Mouse (Mus musculus) large intestine, adult 2 months (tissue): ENCODE results near the gene Pld6. TPM values are rescaled to one million over a fixed set of nuclear protein-coding genes. Genes with fewer than 3 reads are reported as not detected.
A peak's percentile ranks its signal among the peaks of the same experiment; 100 is the strongest.
"Not testable (repeated sequence)": the region's sequence is repeated elsewhere in the genome, so short reads cannot be mapped to it uniquely, and the experiment has no call there.

Source experiments
- DNase-seq: peaks from one replicate; pipeline ENCODE4 v3.0.0-alpha.2; 2012; ENCODE audit warnings: low read depth, low spot score
- WGBS: fragments of 180-500 bp; shearing (Covaris S2); methylation state at CpG from one replicate; pipeline ENCODE4 v1.1.7; 2018; 5-methylcytosine and 5-hydroxymethylcytosine counted together
- polyA plus RNA-seq: library from polyadenylated mRNA; depleted of rRNA; stranded (reverse); fragments of >200 nt; gene quantifications from 2 replicates; pipeline ENCODE4 v1.2.3, GENCODE M21; 2012; rRNA removed

The Pld6 gene
- polyA plus RNA-seq, 1 experiment, result 1.4 TPM

- 93% methylated on average over 4 of the region's 4 CpGs for WGBS
- no peak for DNase-seq
Observed at GRCm38 (mm10) chr11:59756351-59756750, 31.1 kb downstream of the Pld6 start.

GRCm38 (mm10) chr11:59754504-59754903, 32.9 kb downstream of the Pld6 start:
- no peak for DNase-seq
- WGBS, result 95% methylated on average over 6 of the region's 6 CpGs

- no peak for DNase-seq
- 78% methylated on average over 3 of the region's 3 CpGs for WGBS
Observed at GRCm38 (mm10) chr11:59749050-59749449, 38.4 kb downstream of the Pld6 start.

- peak; percentile 8 for DNase-seq
- 71% methylated on average over 2 of the region's 2 CpGs for WGBS
Observed at GRCm38 (mm10) chr11:59746614-59747013, 40.8 kb downstream of the Pld6 start.

GRCm38 (mm10) chr11:59745851-59746250, 41.6 kb downstream of the Pld6 start:
- WGBS, result 71% methylated on average over 5 of the region's 5 CpGs

GRCm38 (mm10) chr11:59744374-59744773, 43.1 kb downstream of the Pld6 start:
- no peak for DNase-seq
- WGBS, result 87% methylated on average over 4 of the region's 4 CpGs

More at GRCm38 (mm10) chr11:59745851-59746250, 41.6 kb downstream of the Pld6 start:
- DNase-seq, result no peak

GRCm38 (mm10) chr11:59743712-59744111, 43.7 kb downstream of the Pld6 start:
- no peak for DNase-seq
- WGBS, result 100% methylated on average over 1 of the region's 1 CpGs

- DNase-seq, result no peak
- 90% methylated on average over 2 of the region's 2 CpGs for WGBS
Observed at GRCm38 (mm10) chr11:59743307-59743706, 44.1 kb downstream of the Pld6 start.

- 98% methylated on average over 5 of the region's 5 CpGs for WGBS
- DNase-seq, result no peak
Observed at GRCm38 (mm10) chr11:59741915-59742314, 45.5 kb downstream of the Pld6 start.

GRCm38 (mm10) chr11:59739996-59740395, 47.4 kb downstream of the Pld6 start:
- no peak for DNase-seq
- WGBS, result 52% methylated on average over 2 of the region's 2 CpGs

- no peak for DNase-seq
- 96% methylated on average over 12 of the region's 12 CpGs for WGBS
Observed at GRCm38 (mm10) chr11:59737250-59737649, 50.2 kb downstream of the Pld6 start.

GRCm38 (mm10) chr11:59735938-59736337, 51.5 kb downstream of the Pld6 start:
- 79% methylated on average over 4 of the region's 4 CpGs for WGBS

GRCm38 (mm10) chr11:59734335-59734734, 53.1 kb downstream of the Pld6 start:
- WGBS, result 36% methylated on average over 1 of the region's 1 CpGs
- no peak for DNase-seq

More at GRCm38 (mm10) chr11:59735938-59736337, 51.5 kb downstream of the Pld6 start:
- not testable (repeated sequence) for DNase-seq

Other genes with a start within 250 kb of the Pld6 start
- 0.30 and 0.43 TPM in 2 replicates for gene Nlrp3, start 246.1 kb downstream of the Pld6 start, polyA plus RNA-seq
- not detected in 2 replicates for gene Olfr222, start 211.4 kb downstream of the Pld6 start, polyA plus RNA-seq
- not detected in 2 replicates for gene Olfr223, start 194.4 kb downstream of the Pld6 start, polyA plus RNA-seq
- gene Mprip, start 126.3 kb downstream of the Pld6 start, polyA plus RNA-seq, result 59.1 and 72.2 TPM in 2 replicates
- 18.3 and 22.5 TPM in 2 replicates for gene Flcn, start 22.4 kb upstream of the Pld6 start, polyA plus RNA-seq
- gene Nt5m, start 51.8 kb upstream of the Pld6 start, polyA plus RNA-seq, result 31.4 and 32.6 TPM in 2 replicates
- 24.6 and 26.3 TPM in 2 replicates for gene Cops3, start 52.2 kb upstream of the Pld6 start, polyA plus RNA-seq
- 19.3 and 19.6 TPM in 2 replicates for gene Med9, start 160.6 kb upstream of the Pld6 start, polyA plus RNA-seq
- 2.2 and 2.5 TPM in 2 replicates for gene Rasd1, start 177.3 kb upstream of the Pld6 start, polyA plus RNA-seq